Mouse (Mus musculus): ENCODE data around the gene Map4k5. TPM values are rescaled to one million over a fixed set of nuclear protein-coding genes. Genes with fewer than 3 reads are reported as not detected.

Map4k5 gene
- polyA plus RNA-seq, 1 experiment from 2014 or later: 32.7 TPM

GRCm38 (mm10) chr12:69781480-69781879 is 111.5 kb downstream of the Map4k5 start:
- no peaks in the 10 kb centered on the region for H3K36me3 ChIP-seq (ENCODE audit: control insufficient read depth, insufficient read depth, low read length)
- H3K27me3 ChIP-seq (ENCODE audit: control insufficient read depth, insufficient read depth, low read length): no peaks in the 10 kb centered on the region
- WGBS: 86% methylated on average over 8 of the region's 8 CpGs
- H3K27ac ChIP-seq (ENCODE audit: low read depth, low read length): no peak overlapping the region
- DNase-seq (ENCODE audit: low spot score): peak; percentile 13
- no peaks in the 10 kb centered on the region for H3K9me3 ChIP-seq (ENCODE audit: control insufficient read depth, low read length)
- no peak overlapping the region for H3K9ac ChIP-seq (ENCODE audit: low read length)
- no peak overlapping the region for H3K4me2 ChIP-seq (ENCODE audit: low read depth, low read length, severe bottlenecking)
- no peaks in the 10 kb centered on the region for H3K4me1 ChIP-seq (replicated peaks; ENCODE audit: control insufficient read depth, insufficient read depth, low read length)
- no peak for ATAC-seq (replicated peaks; ENCODE audit: low FRiP score)
- no peak overlapping the region for H3K4me3 ChIP-seq (ENCODE audit: low read depth, low read length)

- ATAC-seq (replicated peaks; ENCODE audit: low FRiP score): no peak
- H3K4me1 ChIP-seq (replicated peaks; ENCODE audit: control insufficient read depth, insufficient read depth, low read length): no peaks in the 10 kb centered on the region
- no peak overlapping the region for H3K4me2 ChIP-seq (ENCODE audit: low read depth, low read length, severe bottlenecking)
- WGBS: 86% methylated on average over 2 of the region's 2 CpGs
- no peaks in the 10 kb centered on the region for H3K36me3 ChIP-seq (ENCODE audit: control insufficient read depth, insufficient read depth, low read length)
- no peaks in the 10 kb centered on the region for H3K27me3 ChIP-seq (ENCODE audit: control insufficient read depth, insufficient read depth, low read length)
- H3K9ac ChIP-seq (ENCODE audit: low read length): no peak overlapping the region
- H3K4me3 ChIP-seq (ENCODE audit: low read depth, low read length): no peak overlapping the region
- no peak for DNase-seq (ENCODE audit: low spot score)
- no peaks in the 10 kb centered on the region for H3K9me3 ChIP-seq (ENCODE audit: control insufficient read depth, low read length)
- H3K27ac ChIP-seq (ENCODE audit: low read depth, low read length): no peak overlapping the region
Measured at GRCm38 (mm10) chr12:69777957-69778356, 115.0 kb downstream of the Map4k5 start.

GRCm38 (mm10) chr12:69777341-69777730 is 115.7 kb downstream of the Map4k5 start:
- Histone ChIP-seq H3K4me2 (ENCODE audit: low read depth, low read length, severe bottlenecking) (no peak overlapping the region), H3K4me3 (ENCODE audit: low read depth, low read length) (no peak overlapping the region), H3K9ac (ENCODE audit: low read length) (no peak overlapping the region), H3K27ac (ENCODE audit: low read depth, low read length) (no peak overlapping the region), H3K27me3 (ENCODE audit: control insufficient read depth, insufficient read depth, low read length) (no peaks in the 10 kb centered on the region), H3K9me3 (ENCODE audit: control insufficient read depth, low read length) (no peaks in the 10 kb centered on the region), H3K4me1 (replicated peaks; ENCODE audit: control insufficient read depth, insufficient read depth, low read length) (no peaks in the 10 kb centered on the region), H3K36me3 (ENCODE audit: control insufficient read depth, insufficient read depth, low read length) (no peaks in the 10 kb centered on the region)
- 85% methylated on average over 6 of the region's 6 CpGs for WGBS
- ATAC-seq (replicated peaks; ENCODE audit: low FRiP score): no peak
- DNase-seq (ENCODE audit: low spot score): peak; percentile 22

- DNase-seq (ENCODE audit: low spot score): peak; percentile 39
- no peak for ATAC-seq (replicated peaks; ENCODE audit: low FRiP score)
- H3K9me3 ChIP-seq (ENCODE audit: control insufficient read depth, low read length): no peaks in the 10 kb centered on the region
Measured at GRCm38 (mm10) chr12:69776607-69777340, 116.2 kb downstream of the Map4k5 start.

GRCm38 (mm10) chr12:69768841-69769240 is 124.2 kb downstream of the Map4k5 start:
- Histone ChIP-seq H3K4me2 (ENCODE audit: low read depth, low read length, severe bottlenecking) (no peak overlapping the region), H3K36me3 (ENCODE audit: control insufficient read depth, insufficient read depth, low read length) (no peaks in the 10 kb centered on the region), H3K4me1 (replicated peaks; ENCODE audit: control insufficient read depth, insufficient read depth, low read length) (peaks cover 12% of the 10 kb centered on the region; the same call in 1 of the 2 replicates), H3K27me3 (ENCODE audit: control insufficient read depth, insufficient read depth, low read length) (no peaks in the 10 kb centered on the region), H3K4me3 (ENCODE audit: low read depth, low read length) (no peak overlapping the region), H3K27ac (ENCODE audit: low read depth, low read length) (no peak overlapping the region), H3K9ac (ENCODE audit: low read length) (no peak overlapping the region), H3K9me3 (ENCODE audit: control insufficient read depth, low read length) (no peaks in the 10 kb centered on the region)
- 80% methylated on average over 2 of the region's 2 CpGs for WGBS
- DNase-seq (ENCODE audit: low spot score) (no peak), ATAC-seq (replicated peaks; ENCODE audit: low FRiP score) (no peak)

More at GRCm38 (mm10) chr12:69776607-69777340, 116.2 kb downstream of the Map4k5 start:
- 75% methylated on average over 11 of the region's 11 CpGs for WGBS
- Histone ChIP-seq H3K9ac (ENCODE audit: low read length) (no peak overlapping the region), H3K36me3 (ENCODE audit: control insufficient read depth, insufficient read depth, low read length) (no peaks in the 10 kb centered on the region), H3K27ac (ENCODE audit: low read depth, low read length) (no peak overlapping the region), H3K4me1 (replicated peaks; ENCODE audit: control insufficient read depth, insufficient read depth, low read length) (no peaks in the 10 kb centered on the region), H3K27me3 (ENCODE audit: control insufficient read depth, insufficient read depth, low read length) (no peaks in the 10 kb centered on the region), H3K4me3 (ENCODE audit: low read depth, low read length) (no peak overlapping the region), H3K4me2 (ENCODE audit: low read depth, low read length, severe bottlenecking) (no peak overlapping the region)

DNA sequence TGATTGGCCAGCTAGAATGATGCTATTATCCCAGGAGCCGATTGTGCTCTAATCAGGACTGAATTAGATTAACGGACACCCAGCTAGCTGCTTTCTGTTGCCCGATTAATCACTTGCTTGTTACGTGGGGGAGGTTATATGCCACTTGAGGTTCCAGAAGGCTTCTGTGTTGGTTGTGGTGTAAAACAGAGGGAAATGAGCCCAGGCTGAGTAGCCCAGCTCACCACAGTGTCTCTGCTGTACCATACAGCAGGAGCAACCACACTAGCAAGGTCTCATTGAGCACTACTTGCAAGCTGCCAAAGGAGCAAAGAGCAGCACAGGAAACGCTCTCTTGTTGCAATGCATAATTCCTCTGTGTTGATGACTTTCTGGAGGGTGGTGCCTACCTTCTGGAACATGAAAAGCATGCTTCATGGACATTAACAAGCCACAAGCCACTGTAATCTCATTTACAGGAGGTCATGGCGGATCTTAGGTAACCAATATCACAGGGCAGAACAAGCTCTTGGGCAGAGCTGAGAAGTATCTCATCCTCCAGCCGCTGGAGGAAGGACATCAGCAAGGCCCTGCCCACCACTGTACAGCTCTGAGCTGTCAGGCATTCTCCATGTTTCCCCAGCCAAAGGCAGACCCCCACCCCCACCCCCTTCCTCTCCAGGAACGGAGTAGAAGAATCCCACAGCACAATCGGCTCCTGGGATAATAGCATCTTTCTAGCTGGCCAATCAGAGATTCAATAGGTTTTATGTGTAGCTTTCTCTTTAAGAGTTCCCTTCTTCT is 125.3 kb downstream of the Map4k5 start:
- Histone ChIP-seq H3K4me2 (ENCODE audit: low read depth, low read length, severe bottlenecking) (peak overlapping the region; percentile 24; the same call in 1 of the 2 replicates), H3K27me3 (ENCODE audit: control insufficient read depth, insufficient read depth, low read length) (no peaks in the 10 kb centered on the region), H3K4me1 (replicated peaks; ENCODE audit: control insufficient read depth, insufficient read depth, low read length) (peaks cover 12% of the 10 kb centered on the region; the same call in 1 of the 2 replicates), H3K27ac (ENCODE audit: low read depth, low read length) (0 out of 2 replicates have a peak overlapping the region, but pooled peaks have one; percentile 43), H3K36me3 (ENCODE audit: control insufficient read depth, insufficient read depth, low read length) (no peaks in the 10 kb centered on the region), H3K4me3 (ENCODE audit: low read depth, low read length) (no peak overlapping the region), H3K9ac (ENCODE audit: low read length) (no peak overlapping the region; the same call in 1 of the 2 replicates), H3K9me3 (ENCODE audit: control insufficient read depth, low read length) (no peaks in the 10 kb centered on the region)
- DNase-seq (ENCODE audit: low spot score): peak; percentile 55
- 23% methylated on average over 9 of the region's 9 CpGs for WGBS
- ATAC-seq (replicated peaks; ENCODE audit: low FRiP score): peak; percentile 69

DNA sequence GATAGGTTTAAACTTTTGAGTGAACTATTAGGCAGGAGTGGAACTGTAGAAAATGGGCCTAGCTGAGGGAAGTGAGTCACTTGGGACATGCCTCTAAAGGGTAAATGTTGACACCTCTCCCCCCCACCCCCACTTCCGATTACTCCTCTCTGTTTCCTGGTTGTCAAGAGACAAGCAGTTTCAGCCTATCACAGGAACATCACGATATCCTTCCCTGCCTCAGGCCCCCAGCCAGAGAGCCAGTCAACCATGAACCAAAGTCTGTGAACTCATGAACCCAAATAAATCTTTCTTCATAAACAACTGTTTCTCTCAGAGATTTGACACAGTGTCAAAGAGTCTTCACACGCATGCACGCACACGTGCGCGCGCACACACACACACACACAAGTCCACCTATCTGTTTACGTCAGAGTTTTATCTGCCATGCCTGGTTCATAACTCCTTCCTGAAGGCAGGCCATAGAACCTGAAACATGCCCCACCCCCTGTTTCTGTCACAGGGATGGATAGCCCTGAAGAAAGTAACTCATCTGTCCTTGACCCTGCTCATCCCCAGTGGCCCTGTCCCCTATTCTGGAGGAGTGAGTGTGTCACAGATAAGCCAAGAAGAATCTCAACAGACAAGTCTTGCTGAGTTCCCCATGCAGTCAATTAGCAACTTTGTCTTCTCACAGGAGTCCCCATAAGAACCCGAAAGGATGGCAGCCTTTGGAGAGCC is 126.7 kb downstream of the Map4k5 start:
- no peaks in the 10 kb centered on the region for H3K36me3 ChIP-seq (ENCODE audit: control insufficient read depth, insufficient read depth, low read length)
- DNase-seq (ENCODE audit: low spot score): peak; percentile 42
- peaks cover 12% of the 10 kb centered on the region; the same call in 1 of the 2 replicates for H3K4me1 ChIP-seq (replicated peaks; ENCODE audit: control insufficient read depth, insufficient read depth, low read length)
- no peaks in the 10 kb centered on the region for H3K9me3 ChIP-seq (ENCODE audit: control insufficient read depth, low read length)
- ATAC-seq (replicated peaks; ENCODE audit: low FRiP score): no peak
- H3K27me3 ChIP-seq (ENCODE audit: control insufficient read depth, insufficient read depth, low read length): no peaks in the 10 kb centered on the region
- no peak overlapping the region for H3K4me3 ChIP-seq (ENCODE audit: low read depth, low read length)
- H3K4me2 ChIP-seq (ENCODE audit: low read depth, low read length, severe bottlenecking): no peak overlapping the region
- H3K27ac ChIP-seq (ENCODE audit: low read depth, low read length): no peak overlapping the region
- WGBS: 86% methylated on average over 10 of the region's 10 CpGs
- no peak overlapping the region for H3K9ac ChIP-seq (ENCODE audit: low read length)

GRCm38 (mm10) chr12:69765543-69765942 is 127.5 kb downstream of the Map4k5 start:
- Histone ChIP-seq H3K27me3 (ENCODE audit: control insufficient read depth, insufficient read depth, low read length) (no peaks in the 10 kb centered on the region), H3K27ac (ENCODE audit: low read depth, low read length) (no peak overlapping the region), H3K4me1 (replicated peaks; ENCODE audit: control insufficient read depth, insufficient read depth, low read length) (peaks cover 12% of the 10 kb centered on the region; the same call in 1 of the 2 replicates), H3K4me2 (ENCODE audit: low read depth, low read length, severe bottlenecking) (no peak overlapping the region), H3K9me3 (ENCODE audit: control insufficient read depth, low read length) (no peaks in the 10 kb centered on the region), H3K36me3 (ENCODE audit: control insufficient read depth, insufficient read depth, low read length) (no peaks in the 10 kb centered on the region), H3K4me3 (ENCODE audit: low read depth, low read length) (no peak overlapping the region), H3K9ac (ENCODE audit: low read length) (no peak overlapping the region)
- 84% methylated on average over 9 of the region's 9 CpGs for WGBS
- ATAC-seq (replicated peaks; ENCODE audit: low FRiP score) (no peak), DNase-seq (ENCODE audit: low spot score) (no peak)
